Mouse (Mus musculus) right cerebral cortex, postnatal 36 days (tissue): Measurements from ENCODE around the gene Lpgat1.

Source experiments
- DNase-seq, 2 experiments: peaks; one replicate each; pipeline ENCODE4 v3.0.0; 2022; ENCODE audit warnings: low spot score in 2 of 2, mixed read lengths in 1 of 2

The Lpgat1 gene

GRCm38 (mm10) chr1:191805788-191806187, 88.2 kb downstream of the Lpgat1 start:
- DNase-seq: no peak

- no peak for DNase-seq
Observed at GRCm38 (mm10) chr1:191806740-191807139, 89.1 kb downstream of the Lpgat1 start.

DNA sequence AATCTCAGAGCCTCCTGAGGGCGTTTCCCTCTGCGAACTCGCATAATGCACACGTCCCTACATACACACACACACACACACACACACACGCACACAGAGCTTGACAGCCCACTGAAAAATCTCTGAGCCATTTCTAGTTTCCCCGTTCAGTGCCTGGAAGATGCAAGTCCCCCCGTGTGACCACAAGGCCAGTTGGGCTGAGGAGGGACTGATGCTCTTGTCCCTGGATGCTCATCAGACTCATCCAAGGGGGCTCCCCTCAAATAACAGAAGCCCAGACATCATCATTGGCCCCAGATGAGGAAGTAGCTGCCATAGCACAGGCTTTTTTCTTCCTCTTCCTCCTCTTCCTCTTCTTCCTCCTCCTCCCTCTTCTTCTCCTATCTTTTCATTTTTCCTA, 90.3 kb downstream of the Lpgat1 start:
- no peak for DNase-seq

GRCm38 (mm10) chr1:191808688-191809223, 91.1 kb downstream of the Lpgat1 start:
- peak in 1 of 2 experiments; percentile 32 for DNase-seq

GRCm38 (mm10) chr1:191811774-191812173, 94.1 kb downstream of the Lpgat1 start:
- DNase-seq: no peak

DNA sequence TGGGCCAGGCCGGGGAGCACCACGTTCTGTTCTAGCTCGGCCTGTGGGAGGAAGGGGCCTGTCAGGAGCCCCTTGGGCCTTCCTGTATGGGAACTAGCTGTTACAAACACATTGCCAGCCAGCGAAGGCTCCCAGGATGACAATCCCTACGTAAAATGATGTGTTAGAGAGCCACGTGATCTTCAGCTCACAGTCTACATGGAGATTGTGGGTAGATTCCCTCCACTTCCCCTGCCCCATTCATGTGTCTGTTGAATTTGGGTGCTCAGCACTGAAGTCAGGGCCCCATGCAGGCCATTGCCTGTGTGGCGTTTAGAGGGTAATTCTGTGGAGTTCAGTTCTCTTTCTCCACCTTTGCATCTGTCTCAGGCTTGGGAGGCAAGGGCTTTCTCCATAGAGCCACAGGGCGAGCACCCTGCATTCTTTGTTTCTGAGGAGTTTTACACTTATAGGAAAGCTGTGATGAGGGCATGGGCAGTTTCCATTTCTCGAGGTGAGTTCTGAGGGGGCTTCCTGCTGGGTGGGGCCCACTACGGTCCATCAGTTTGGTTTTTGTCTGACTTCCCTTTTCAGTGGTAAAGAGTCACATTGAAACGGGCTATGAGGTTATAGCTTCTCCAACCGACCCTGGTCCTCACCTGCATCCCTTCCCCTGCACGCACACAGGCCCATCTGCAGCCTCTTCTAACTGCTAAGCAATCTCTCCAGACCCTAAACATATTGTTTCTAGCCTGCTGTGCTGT, 95.5 kb downstream of the Lpgat1 start:
- no peak for DNase-seq

- no peak for DNase-seq
Observed at GRCm38 (mm10) chr1:191814240-191814639, 96.6 kb downstream of the Lpgat1 start.

DNA sequence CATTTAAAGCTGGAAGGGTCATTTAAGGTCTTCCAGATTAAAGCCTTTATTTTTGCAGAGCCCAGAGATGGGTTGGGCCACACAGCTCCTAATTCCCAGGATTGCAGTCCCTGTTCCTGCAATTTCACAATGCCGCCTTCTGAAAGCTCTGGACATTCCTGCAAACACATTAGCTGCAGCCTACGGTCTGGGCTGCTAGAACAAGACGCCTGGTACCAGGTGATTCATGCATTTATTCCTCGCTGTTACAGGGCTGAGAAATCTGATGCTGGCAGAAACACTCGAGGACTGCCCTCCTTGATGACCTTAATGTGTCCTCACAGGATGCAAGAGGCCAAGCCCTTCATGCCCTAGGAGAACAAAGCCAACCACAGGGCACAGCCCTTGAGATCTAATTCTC, 97.3 kb downstream of the Lpgat1 start:
- no peak for DNase-seq

DNA sequence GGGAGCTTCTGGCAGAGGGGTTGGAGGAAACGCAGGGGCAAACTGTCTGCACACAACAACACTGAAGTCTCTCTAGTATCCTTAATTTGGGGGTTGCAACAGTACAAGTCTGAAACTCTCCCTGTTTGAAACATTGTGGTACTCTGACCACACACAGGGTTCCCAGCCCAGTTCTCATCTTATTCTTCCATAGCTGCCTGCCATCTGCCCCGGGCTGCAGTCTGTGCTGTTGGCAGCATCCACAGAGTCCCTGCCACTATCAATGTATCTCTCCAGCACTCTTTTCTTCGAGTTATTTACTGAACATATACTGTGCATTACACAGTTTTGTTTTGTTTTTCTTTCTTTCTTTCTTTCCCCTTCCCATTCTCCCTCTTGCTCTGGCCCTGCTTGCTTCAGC, 99.0 kb downstream of the Lpgat1 start:
- no peak for DNase-seq

- peak; percentile 72 to 77 for DNase-seq
Observed at GRCm38 (mm10) chr1:191817418-191818144, 99.9 kb downstream of the Lpgat1 start.

DNA sequence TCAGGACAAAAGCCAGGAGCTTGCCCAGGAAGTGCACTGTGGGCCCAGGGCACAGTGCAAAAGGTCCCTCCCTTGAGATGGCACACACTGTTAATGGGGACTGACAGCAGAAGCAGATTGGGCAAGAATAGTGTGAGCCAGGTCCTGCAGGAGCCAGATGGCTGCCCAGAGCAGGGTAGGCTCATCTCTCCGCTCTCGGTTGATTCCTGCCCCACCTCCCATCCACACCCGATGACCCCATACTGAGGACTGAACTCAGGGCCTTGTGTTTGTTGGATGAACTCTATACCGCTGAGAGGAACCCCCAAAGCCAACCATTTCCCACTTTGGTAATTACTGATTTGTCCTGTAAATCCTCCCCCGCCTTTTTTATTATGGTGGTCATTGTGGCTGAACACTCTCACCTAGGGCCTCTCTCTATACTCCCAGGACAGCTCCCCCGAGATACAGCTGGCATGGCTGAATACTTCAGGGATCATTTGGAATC, 100.6 kb downstream of the Lpgat1 start:
- DNase-seq: no peak

GRCm38 (mm10) chr1:191819026-191819425, 101.4 kb downstream of the Lpgat1 start:
- no peak for DNase-seq

- DNase-seq: no peak
Observed at GRCm38 (mm10) chr1:191820951-191821325, 103.3 kb downstream of the Lpgat1 start.

GRCm38 (mm10) chr1:191821326-191822091, 103.9 kb downstream of the Lpgat1 start, which contains the start of gene Nek2:
TSS of gene Nek2 (plus strand) at chr1:191821444.
- DNase-seq: peak; percentile 98 to 99

- no peak for DNase-seq
Observed at GRCm38 (mm10) chr1:191829124-191829523, 111.5 kb downstream of the Lpgat1 start.

- no peak for DNase-seq
Observed at GRCm38 (mm10) chr1:191833396-191833795, 115.8 kb downstream of the Lpgat1 start.
